Mouse (Mus musculus): ENCODE measurements around the gene Rtn1. TPM values are rescaled to one million over a fixed set of nuclear protein-coding genes. Genes with fewer than 3 reads are reported as not detected.
"Not testable (repeated sequence)": the region's sequence is repeated elsewhere in the genome, so short reads cannot be mapped to it uniquely, and the experiment has no call there.

Rtn1 gene
- polyA plus RNA-seq, 1 experiment from 2014 or later, result 7.3 TPM

DNA sequence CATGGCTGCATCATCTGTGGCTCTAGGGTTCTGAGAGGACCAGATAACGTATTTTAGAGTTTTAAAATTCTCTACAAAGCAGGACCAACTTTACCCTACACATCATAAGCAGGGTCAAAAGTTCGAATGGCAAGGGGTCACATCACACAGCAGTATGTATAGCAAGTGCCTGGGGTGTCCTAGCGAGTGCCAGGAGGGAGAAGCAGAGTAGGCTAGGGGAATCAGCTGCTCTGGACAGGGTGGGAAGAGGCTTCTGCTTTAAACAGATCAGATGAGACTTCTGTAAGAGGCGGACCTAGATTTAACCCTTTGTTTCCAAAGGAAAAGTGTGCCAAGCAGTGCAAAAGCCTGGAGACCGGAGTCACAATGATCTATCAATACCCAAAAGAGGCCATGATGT lies 103.4 kb downstream of the Rtn1 start:
- Histone ChIP-seq H3K4me1 (0 out of 2 replicates have a peak, but pooled peaks cover 4% of the 10 kb centered on the region), H3K9ac (no peak overlapping the region), H3K27ac (no peak overlapping the region), H3K27me3 (peaks cover 8% of the 10 kb centered on the region; the same call in 1 of the 2 replicates), H3K9me3 (0 out of 2 replicates have a peak, but pooled peaks cover 4% of the 10 kb centered on the region), H3K4me2 (replicated peaks) (no peak overlapping the region), H3K36me3 (no peaks in the 10 kb centered on the region), H3K4me3 (no peak overlapping the region)
- no peak for ATAC-seq (ENCODE audit: low FRiP score, low read depth)
- WGBS, result 61% methylated on average over 5 of the region's 5 CpGs

DNA sequence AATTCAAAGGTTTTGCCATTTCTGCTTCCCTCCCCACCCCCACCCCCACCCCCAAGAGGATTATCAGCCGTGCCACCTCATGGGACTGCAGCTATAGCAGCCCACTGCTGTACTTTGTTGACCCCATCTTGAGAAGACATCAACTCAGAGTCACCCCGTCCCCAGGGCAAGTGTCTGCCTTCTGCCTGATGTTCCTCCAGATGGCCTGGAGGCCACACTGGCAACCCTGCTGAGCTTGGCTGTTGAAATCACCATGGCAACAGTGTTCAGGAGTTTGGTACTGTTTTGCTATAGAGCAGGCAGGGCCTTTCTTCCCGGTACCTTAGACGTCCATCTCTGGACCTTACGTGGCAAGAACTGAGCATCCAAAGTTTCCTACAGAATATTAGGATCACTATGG lies 103.9 kb downstream of the Rtn1 start:
- Histone ChIP-seq H3K27ac (no peak overlapping the region), H3K4me2 (replicated peaks) (no peak overlapping the region), H3K9ac (no peak overlapping the region), H3K4me3 (no peak overlapping the region), H3K27me3 (peaks cover 8% of the 10 kb centered on the region; the same call in 1 of the 2 replicates), H3K36me3 (no peaks in the 10 kb centered on the region), H3K9me3 (0 out of 2 replicates have a peak, but pooled peaks cover 4% of the 10 kb centered on the region), H3K4me1 (0 out of 2 replicates have a peak, but pooled peaks cover 4% of the 10 kb centered on the region)
- ATAC-seq (ENCODE audit: low FRiP score, low read depth), result no peak
- 41% methylated on average over 5 of the region's 5 CpGs for WGBS

DNA sequence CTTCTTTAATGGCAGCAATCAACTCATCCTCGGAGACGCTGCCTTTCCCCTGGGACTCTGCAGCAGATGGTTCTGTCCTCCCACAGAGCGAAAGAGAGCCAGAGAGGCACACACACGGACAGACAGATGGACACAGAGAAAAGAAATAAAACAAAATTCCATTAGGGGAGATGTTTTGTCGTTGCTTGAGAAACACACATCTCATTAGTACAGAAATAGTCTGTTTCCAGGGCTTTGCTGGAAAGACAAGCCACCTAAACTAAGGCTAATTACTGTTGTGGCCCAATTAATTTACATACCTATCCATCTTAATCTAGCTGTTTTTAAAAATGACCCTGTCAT lies 104.5 kb downstream of the Rtn1 start:
- Histone ChIP-seq H3K27ac (no peak overlapping the region), H3K36me3 (no peaks in the 10 kb centered on the region), H3K4me3 (no peak overlapping the region), H3K4me1 (0 out of 2 replicates have a peak, but pooled peaks cover 4% of the 10 kb centered on the region), H3K27me3 (peaks cover 8% of the 10 kb centered on the region; the same call in 1 of the 2 replicates), H3K9ac (no peak overlapping the region), H3K9me3 (0 out of 2 replicates have a peak, but pooled peaks cover 4% of the 10 kb centered on the region), H3K4me2 (replicated peaks) (no peak overlapping the region)
- no peak for ATAC-seq (ENCODE audit: low FRiP score, low read depth)
- WGBS, result 79% methylated on average over 5 of the region's 5 CpGs

DNA sequence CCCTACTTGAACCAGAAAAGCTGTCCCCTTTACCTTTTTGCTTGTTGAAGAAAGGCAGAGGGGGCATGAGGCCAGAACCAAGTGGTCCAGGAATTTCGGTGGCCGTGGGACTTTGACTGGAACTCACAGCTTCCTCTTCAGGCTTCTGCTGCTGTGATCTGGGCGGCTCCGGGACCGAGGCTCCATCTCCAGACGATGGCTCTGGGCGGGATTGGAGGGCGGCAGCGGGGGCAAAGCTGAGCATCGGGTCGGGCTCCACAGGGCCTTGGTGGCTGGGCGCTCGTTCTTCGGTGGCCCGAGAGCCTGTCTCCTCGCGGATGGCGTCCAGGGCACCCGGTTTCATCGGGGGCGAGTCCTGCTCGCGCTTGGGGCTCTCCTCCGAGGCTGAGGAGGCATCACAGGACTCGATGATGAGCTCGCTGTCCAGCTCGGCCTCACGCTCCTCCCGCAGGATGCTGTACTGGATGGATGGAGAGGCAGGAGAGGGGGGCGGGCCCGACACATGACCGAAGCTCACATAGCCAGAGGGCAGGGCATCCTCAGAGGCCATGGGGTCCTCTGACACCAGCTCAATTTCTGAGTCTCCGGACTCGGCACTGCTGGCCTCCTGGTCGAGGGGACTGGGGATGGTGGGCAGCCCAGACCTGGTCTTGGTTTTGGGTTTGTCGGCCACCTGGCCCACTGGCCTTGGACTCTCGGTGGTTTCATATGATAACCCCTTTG lies 105.1 kb downstream of the Rtn1 start:
- no peak for ATAC-seq (ENCODE audit: low FRiP score, low read depth)
- Histone ChIP-seq H3K4me1 (0 out of 2 replicates have a peak, but pooled peaks cover 4% of the 10 kb centered on the region), H3K27ac (no peak overlapping the region), H3K4me2 (replicated peaks) (0 out of 2 replicates have a peak overlapping the region, but pooled peaks have one; percentile 4), H3K36me3 (no peaks in the 10 kb centered on the region), H3K27me3 (peaks cover 8% of the 10 kb centered on the region; the same call in 1 of the 2 replicates), H3K4me3 (no peak overlapping the region), H3K9ac (no peak overlapping the region), H3K9me3 (0 out of 2 replicates have a peak, but pooled peaks cover 4% of the 10 kb centered on the region)
- 74% methylated on average over 37 of the region's 37 CpGs for WGBS

DNA sequence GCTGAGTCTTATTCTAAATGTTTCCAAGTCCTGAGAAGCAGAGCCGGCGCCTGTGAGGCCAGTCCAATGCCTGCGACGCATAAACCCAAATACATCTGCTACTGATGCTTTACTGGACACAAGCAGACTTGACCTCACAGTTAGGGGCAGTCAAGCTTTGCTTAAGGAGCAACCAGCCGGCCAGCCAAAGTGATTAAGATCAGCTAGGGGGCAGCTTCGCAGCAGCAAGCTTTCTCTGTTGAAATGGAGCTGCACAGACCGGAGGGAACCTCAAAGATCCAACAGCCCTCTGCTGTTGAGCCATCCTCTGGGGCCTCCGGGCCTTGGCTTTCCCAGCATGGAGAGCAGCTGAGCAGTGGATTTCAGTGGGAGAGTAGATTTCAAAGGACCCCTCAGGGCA lies 107.4 kb downstream of the Rtn1 start:
- no peak overlapping the region for H3K9ac ChIP-seq
- no peaks in the 10 kb centered on the region for H3K36me3 ChIP-seq
- H3K4me1 ChIP-seq, result 0 out of 2 replicates have a peak, but pooled peaks cover 4% of the 10 kb centered on the region
- H3K27ac ChIP-seq, result no peak overlapping the region
- 48% methylated on average over 8 of the region's 8 CpGs for WGBS
- no peak for ATAC-seq (ENCODE audit: low FRiP score, low read depth)
- H3K9me3 ChIP-seq, result 0 out of 2 replicates have a peak, but pooled peaks cover 4% of the 10 kb centered on the region
- no peak overlapping the region for H3K4me2 ChIP-seq (replicated peaks)
- no peak overlapping the region for H3K4me3 ChIP-seq
- peaks cover 8% of the 10 kb centered on the region; the same call in 1 of the 2 replicates for H3K27me3 ChIP-seq

DNA sequence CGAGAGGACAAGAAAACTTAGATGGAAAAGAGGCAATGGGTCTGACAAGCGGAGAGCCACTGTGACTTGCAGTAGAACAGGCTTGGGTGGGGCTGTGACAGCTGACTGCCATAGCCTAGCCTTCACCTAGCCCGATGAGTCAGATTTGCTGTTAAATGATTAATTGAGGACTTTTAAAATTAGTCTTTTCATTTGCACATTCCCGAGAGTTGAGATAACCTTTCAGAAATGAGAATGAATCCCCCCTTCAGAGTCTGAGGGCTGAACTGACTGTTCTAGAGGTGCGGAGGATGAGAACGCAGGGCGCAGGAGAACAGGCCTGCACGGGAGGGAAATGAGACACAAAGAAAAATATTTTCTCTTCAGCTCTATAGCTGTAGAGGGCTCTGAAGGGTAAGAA lies 107.9 kb downstream of the Rtn1 start:
- H3K9me3 ChIP-seq, result 0 out of 2 replicates have a peak, but pooled peaks cover 4% of the 10 kb centered on the region

DNA sequence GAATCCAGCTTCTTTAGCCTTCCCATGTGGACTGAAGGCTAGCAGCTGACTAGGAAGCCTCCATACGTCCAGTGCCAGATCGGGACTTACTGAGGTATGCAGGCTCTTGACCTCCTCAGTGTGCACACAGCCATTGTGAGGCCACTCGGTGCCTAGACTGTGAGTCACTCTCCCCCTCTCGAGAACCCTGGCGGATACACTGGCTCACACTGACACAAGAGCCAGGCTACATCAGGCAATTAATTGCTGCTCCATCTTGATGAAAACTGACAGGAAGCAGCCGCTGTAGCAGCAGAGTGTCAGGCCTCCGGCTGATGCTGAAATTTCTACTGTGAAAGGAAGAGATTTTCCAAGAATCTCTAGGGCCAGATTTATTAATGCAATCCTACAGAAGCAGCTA lies 110.6 kb downstream of the Rtn1 start:
- Histone ChIP-seq H3K4me1 (0 out of 2 replicates have a peak, but pooled peaks cover 4% of the 10 kb centered on the region), H3K36me3 (no peaks in the 10 kb centered on the region), H3K9me3 (no peaks in the 10 kb centered on the region), H3K27me3 (0 out of 2 replicates have a peak, but pooled peaks cover 1% of the 10 kb centered on the region), H3K4me2 (replicated peaks) (no peak overlapping the region), H3K27ac (no peak overlapping the region), H3K4me3 (no peak overlapping the region), H3K9ac (no peak overlapping the region)
- 72% methylated on average over 7 of the region's 7 CpGs for WGBS
- no peak for ATAC-seq (ENCODE audit: low FRiP score, low read depth)

More for the DNA sequence above, 107.9 kb downstream of the Rtn1 start:
- ATAC-seq (ENCODE audit: low FRiP score, low read depth), result no peak
- H3K27me3 ChIP-seq, result peaks cover 8% of the 10 kb centered on the region; the same call in 1 of the 2 replicates
- no peak overlapping the region for H3K27ac ChIP-seq
- H3K4me3 ChIP-seq, result no peak overlapping the region
- WGBS, result 77% methylated on average over 8 of the region's 8 CpGs
- H3K4me1 ChIP-seq, result 0 out of 2 replicates have a peak, but pooled peaks cover 4% of the 10 kb centered on the region
- H3K4me2 ChIP-seq (replicated peaks), result no peak overlapping the region
- H3K9ac ChIP-seq, result no peak overlapping the region
- no peaks in the 10 kb centered on the region for H3K36me3 ChIP-seq

DNA sequence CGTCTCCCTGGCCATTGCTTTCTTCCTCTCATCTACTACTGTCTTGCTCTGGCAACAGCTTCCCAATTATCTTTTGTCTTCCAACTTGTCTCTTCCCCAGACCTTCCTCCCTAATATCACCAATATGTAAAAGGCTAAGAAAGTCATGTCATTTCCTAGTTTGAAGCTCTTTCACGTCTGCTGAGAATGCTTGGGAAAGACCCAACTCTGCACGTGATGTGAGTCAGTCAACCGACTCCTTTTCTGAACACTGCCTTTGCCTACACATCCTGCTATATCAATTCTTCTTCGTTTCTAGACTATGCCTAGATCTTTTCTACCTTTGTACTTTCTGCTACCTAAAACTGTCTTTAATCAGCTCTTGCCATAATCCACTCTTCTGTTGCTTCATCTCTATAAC lies 112.3 kb downstream of the Rtn1 start:
- 91% methylated on average over 5 of the region's 5 CpGs for WGBS
- Histone ChIP-seq H3K27me3 (no peaks in the 10 kb centered on the region), H3K27ac (no peak overlapping the region), H3K4me1 (0 out of 2 replicates have a peak, but pooled peaks cover 3% of the 10 kb centered on the region), H3K9me3 (0 out of 2 replicates have a peak, but pooled peaks cover 3% of the 10 kb centered on the region), H3K4me3 (no peak overlapping the region), H3K9ac (no peak overlapping the region), H3K4me2 (replicated peaks) (no peak overlapping the region), H3K36me3 (no peaks in the 10 kb centered on the region)
- ATAC-seq (ENCODE audit: low FRiP score, low read depth), result no peak

DNA sequence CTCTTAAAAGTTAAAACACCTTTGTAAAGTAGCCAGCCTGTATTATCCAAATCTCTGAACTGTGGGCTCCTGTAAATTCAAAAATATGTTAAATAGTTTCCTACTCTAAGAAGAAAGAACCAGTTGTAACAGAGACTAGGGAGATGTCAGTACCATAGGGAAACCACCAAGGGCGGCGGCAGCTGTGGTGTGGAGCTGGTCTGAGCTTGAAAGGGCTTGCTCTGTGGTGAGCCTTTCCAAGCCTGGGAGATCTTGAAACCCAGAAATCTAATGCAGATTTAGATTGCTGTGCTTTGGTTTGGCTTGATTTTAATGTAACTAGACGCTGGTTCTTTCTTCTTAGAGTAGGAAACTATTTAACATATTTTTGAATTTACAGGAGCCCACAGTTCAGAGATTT lies 115.7 kb downstream of the Rtn1 start:
- H3K9ac ChIP-seq; H3K27ac ChIP-seq; H3K36me3 ChIP-seq; H3K27me3 ChIP-seq; H3K4me3 ChIP-seq; H3K4me1 ChIP-seq; H3K4me2 ChIP-seq (replicated peaks); H3K9me3 ChIP-seq; ATAC-seq (ENCODE audit: low FRiP score, low read depth): not testable (repeated sequence)
- WGBS, result 77% methylated on average over 3 of the region's 3 CpGs

DNA sequence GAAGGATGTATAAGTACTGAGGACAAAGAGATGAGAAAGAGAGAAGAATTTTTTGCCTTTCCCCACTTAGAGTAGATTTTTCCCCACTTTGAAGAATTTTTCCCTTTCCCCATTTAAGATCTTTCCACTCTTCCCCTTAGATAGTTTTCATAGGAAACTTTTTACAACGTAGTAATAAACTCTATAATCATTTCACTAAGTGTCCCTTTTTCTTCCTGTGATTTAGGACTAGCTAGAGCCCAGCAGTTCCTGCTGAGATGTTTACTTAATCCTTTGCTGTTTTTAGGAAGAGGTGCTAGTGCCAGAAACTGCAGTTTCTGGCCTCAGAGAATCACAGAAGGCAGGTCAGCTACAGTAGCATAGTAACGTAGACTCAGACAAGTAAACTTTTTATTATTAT lies 116.3 kb downstream of the Rtn1 start:
- no peak overlapping the region for H3K27ac ChIP-seq
- no peaks in the 10 kb centered on the region for H3K36me3 ChIP-seq
- H3K4me2 ChIP-seq (replicated peaks), result no peak overlapping the region
- no peak overlapping the region for H3K4me3 ChIP-seq
- 56% methylated on average over 2 of the region's 2 CpGs for WGBS
- H3K27me3 ChIP-seq, result no peaks in the 10 kb centered on the region
- H3K9ac ChIP-seq, result no peak overlapping the region
- H3K4me1 ChIP-seq, result no peaks in the 10 kb centered on the region
- ATAC-seq (ENCODE audit: low FRiP score, low read depth), result no peak
- H3K9me3 ChIP-seq, result 0 out of 2 replicates have a peak, but pooled peaks cover 3% of the 10 kb centered on the region

DNA sequence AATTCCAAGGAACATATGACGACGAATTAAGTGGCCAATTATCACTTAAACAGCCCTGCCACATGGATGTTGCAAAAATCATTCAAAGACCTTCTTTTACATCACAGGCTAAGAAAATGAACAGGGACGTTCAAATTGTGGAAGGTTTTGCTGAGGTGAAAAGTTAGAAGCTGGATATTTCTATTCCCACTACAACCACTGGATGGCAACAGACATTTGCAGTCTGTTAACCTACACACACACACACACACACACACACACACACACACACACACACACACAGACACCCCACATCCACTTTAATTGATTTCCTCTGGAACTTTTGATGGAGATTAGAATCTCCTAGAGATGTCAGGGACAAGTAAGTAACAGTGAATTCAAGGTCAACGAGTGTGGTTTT lies 117.6 kb downstream of the Rtn1 start:
- Histone ChIP-seq H3K9ac (no peak overlapping the region), H3K4me1 (no peaks in the 10 kb centered on the region), H3K36me3 (no peaks in the 10 kb centered on the region), H3K27ac (no peak overlapping the region), H3K9me3 (0 out of 2 replicates have a peak, but pooled peaks cover 3% of the 10 kb centered on the region), H3K4me2 (replicated peaks) (no peak overlapping the region), H3K4me3 (no peak overlapping the region), H3K27me3 (no peaks in the 10 kb centered on the region)
- WGBS, result 92% methylated on average over 4 of the region's 4 CpGs
- ATAC-seq (ENCODE audit: low FRiP score, low read depth), result no peak

DNA sequence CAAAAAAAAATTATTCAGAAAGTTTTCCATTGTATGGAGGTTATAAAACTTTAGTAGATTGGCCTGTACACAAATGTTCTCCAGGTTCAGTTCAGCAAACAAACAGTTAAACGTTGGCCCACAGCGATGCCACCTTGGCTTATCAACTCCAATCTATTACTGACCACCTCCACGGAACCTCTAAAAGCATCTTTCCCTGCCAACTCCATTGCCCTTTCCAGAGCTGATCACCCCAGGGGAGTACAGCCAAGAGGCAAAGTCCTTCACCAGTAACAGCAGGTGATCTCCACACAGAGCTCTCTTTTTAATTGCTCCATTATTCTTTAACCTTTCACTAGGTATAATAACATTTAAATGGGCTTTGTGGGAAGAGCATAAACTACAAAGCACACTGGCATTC lies 120.6 kb downstream of the Rtn1 start:
- Histone ChIP-seq H3K4me2 (replicated peaks) (no peak overlapping the region), H3K4me1 (no peaks in the 10 kb centered on the region), H3K9ac (no peak overlapping the region), H3K4me3 (no peak overlapping the region), H3K9me3 (0 out of 2 replicates have a peak, but pooled peaks cover 3% of the 10 kb centered on the region), H3K27ac (no peak overlapping the region), H3K36me3 (no peaks in the 10 kb centered on the region), H3K27me3 (no peaks in the 10 kb centered on the region)
- 61% methylated on average over 3 of the region's 3 CpGs for WGBS
- ATAC-seq (ENCODE audit: low FRiP score, low read depth), result no peak

All from limb, embryonic 13.5 days (tissue).